Mouse (Mus musculus): ENCODE results near the gene Ikbke.

Gene Ikbke

GRCm38 (mm10) chr1:131242956-131243355 lies 36.5 kb downstream of the Ikbke start:
- DNase-seq (ENCODE audit: extremely low read depth, low read depth), result no peak

DNA sequence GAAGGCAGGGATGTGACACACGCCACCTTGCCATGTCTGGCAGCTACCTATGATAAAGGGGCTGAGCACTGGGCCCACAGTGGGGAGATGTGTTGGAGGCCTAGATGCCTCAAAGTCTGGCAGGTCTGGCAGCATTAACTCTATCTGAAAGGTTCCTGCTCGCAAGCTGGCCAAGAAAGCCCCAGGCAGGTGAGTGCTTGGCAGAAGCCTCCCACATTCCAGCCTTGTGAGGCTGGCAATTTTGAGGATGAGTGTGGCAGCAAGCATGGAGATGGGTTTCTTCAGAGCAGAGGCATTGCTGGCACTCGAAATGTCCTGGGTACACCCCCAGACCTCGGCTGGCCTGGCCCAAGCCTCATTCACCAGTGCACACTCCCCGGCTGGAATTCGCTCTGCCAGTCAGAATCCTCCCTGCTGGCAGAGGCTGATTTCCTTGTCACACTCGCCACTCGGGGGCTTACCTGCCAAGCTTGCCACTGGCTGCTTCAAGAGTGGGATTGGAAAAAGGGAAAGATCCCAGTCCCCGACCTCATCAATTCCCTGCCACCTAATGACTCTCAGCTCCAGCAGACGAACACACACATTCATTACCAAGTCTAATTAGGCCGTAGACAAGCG lies 39.7 kb downstream of the Ikbke start:
- DNase-seq (ENCODE audit: extremely low read depth, low read depth), result no peak

DNA sequence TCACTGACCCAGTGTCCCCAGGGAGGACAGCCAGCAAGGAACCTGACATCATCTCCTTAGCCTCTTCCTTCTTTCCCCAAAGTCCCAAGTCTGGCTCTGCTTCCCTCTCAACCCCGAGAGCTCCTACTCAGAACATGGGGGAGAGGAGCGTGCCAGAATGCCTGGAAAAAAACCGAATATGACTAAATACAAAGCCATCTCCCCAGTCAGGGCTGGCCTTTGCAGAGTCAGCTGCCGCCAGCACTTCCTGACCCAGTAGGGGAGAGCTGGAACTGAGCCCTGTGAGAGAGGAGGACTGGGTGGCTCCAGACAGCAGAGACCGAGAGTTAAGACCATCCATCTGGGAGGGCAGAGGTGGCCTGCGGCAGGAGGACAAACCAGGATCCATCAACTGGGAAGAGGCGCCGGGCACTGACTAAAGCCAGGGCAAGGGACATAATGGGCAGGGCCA lies 40.5 kb downstream of the Ikbke start:
- no peak for DNase-seq (ENCODE audit: extremely low read depth, low read depth)

DNA sequence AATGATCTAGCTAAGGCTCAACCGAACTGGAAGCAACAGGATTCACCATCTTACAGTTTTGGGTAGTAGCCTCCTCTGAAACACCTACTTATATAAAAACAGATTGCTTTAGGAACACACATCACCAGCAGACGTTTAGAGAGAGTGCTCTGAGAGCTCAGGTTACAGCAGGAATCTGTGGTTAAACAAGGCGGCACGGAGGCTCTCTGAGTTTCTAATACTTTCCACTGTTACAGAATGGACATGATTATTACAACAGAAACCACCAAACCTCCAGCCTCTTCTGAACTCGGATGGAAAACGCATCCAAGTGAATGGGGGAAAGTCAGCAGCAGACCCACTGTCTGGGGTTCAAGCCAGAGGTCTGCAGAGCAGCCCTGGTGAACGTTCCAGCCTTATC lies 43.3 kb downstream of the Ikbke start:
- no peak for DNase-seq (ENCODE audit: extremely low read depth, low read depth)

DNA sequence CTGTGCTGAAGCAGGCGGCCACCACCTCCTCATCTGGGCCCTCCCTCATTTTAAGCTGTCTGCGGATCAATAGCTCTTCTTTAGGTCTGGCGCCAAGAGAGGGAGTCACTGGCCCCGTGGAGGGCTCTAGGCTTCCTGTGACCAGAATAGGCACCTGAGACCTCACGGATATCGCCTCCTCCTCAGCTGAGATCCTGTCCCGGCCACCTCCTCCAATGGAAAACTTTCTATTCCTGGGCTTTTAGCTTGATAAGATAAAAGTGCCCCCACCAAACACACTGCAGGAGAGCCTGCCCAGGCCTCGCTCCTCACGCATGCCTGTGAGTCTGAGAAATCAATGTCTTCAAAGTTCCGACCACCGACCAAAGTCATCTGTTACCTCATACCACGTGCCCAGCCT lies 45.9 kb downstream of the Ikbke start:
- no peak for DNase-seq (ENCODE audit: extremely low read depth, low read depth)

GRCm38 (mm10) chr1:131228659-131229058 lies 50.7 kb downstream of the Ikbke start:
- no peak for DNase-seq (ENCODE audit: extremely low read depth, low read depth)

DNA sequence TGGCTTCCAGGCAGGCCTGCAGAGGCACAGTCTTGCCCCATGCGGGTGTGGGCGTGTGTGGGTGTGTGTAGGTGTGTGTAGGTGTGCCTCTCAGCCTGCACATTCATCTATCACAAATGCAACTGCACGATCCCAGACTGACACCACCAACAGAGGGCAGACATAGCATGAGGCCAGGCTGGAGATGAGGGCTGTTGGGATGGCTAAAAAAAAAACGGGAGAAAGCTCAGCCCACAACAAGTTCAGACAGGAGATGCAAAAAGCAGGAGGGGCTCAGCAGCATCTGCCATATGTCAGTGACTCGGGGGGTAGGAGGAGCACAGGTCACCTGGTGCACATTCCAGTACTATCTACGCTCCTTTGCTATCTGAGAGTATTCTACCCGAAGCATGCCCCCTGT lies 51.2 kb downstream of the Ikbke start:
- DNase-seq (ENCODE audit: extremely low read depth, low read depth), result no peak

- DNase-seq (ENCODE audit: extremely low read depth, low read depth), result no peak
Measured at GRCm38 (mm10) chr1:131224848-131225471, 54.4 kb downstream of the Ikbke start.

- DNase-seq (ENCODE audit: extremely low read depth, low read depth), result no peak
Measured at GRCm38 (mm10) chr1:131223345-131223744, 56.1 kb downstream of the Ikbke start.

GRCm38 (mm10) chr1:131221822-131222590 lies 57.4 kb downstream of the Ikbke start:
- no peak for DNase-seq (ENCODE audit: extremely low read depth, low read depth)

GRCm38 (mm10) chr1:131218933-131219332 lies 60.5 kb downstream of the Ikbke start:
- DNase-seq (ENCODE audit: extremely low read depth, low read depth), result no peak

GRCm38 (mm10) chr1:131213361-131213760 lies 66.0 kb downstream of the Ikbke start:
- DNase-seq (ENCODE audit: extremely low read depth, low read depth), result no peak

- DNase-seq (ENCODE audit: extremely low read depth, low read depth), result no peak
Measured at GRCm38 (mm10) chr1:131212956-131213355, 66.5 kb downstream of the Ikbke start.

GRCm38 (mm10) chr1:131211655-131212054 lies 67.8 kb downstream of the Ikbke start:
- no peak for DNase-seq (ENCODE audit: extremely low read depth, low read depth)

GRCm38 (mm10) chr1:131209971-131210426 lies 69.4 kb downstream of the Ikbke start:
- DNase-seq (ENCODE audit: extremely low read depth, low read depth), result no peak

DNA sequence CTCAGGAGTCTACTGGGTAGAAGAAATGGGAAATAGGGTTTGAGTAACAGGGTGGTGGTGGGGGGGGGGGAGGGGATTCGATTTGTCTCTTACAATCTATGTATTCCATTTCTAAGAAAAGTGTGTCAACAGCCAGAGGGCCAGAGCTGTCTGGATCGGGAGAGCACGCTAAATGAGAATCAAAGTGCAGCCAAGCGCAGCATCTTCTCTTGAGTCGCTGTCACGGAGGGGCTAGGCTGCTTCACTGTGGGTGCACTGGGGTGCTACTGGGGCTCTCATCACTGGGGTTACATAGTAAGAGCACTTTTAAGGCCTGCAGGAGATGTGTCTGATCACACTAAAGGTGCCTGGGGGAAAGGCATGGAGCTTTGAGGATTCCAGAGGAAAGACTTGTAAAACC lies 70.6 kb downstream of the Ikbke start:
- no peak for DNase-seq (ENCODE audit: extremely low read depth, low read depth)

DNA sequence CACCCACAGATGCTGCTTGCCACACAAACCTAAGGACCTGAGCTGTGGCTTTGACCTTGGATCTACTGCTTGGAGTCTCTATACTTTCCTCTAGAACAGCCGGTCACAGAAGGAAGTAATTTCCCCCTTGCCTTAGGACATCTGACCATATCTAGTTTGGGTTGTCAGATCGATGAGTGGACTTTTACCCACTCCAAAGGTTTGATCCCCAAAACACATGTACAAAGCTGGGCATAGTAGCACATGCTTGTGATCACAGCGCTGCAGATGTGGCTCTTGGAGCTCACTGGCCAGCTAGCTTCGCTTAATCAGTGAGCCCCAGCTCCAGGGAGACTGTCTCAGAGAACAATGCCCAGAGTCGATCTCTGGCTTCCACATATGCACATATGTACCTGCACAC lies 71.3 kb downstream of the Ikbke start:
- DNase-seq (ENCODE audit: extremely low read depth, low read depth), result no peak

DNA sequence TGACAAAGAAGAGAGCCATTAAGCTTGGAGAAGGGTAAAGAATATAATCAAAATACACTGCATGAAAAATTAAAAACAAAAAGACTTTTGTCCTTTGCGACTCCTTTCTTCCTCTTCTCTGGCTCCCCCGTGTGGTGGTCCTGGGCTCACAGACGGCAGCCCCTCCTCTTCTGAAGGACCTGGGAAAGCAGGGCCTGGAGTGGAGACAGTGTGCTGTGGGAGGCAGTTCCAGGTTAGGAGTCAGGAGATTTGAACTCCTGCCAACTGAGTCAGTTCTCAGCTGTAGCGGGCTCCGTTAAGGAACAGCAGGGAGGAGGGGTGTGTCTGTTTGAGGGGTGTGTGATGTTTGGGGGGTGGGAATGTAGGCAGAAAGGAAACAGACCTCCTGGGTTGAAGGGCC lies 71.9 kb downstream of the Ikbke start:
- peak; percentile 27 for DNase-seq (ENCODE audit: extremely low read depth, low read depth)

DNA sequence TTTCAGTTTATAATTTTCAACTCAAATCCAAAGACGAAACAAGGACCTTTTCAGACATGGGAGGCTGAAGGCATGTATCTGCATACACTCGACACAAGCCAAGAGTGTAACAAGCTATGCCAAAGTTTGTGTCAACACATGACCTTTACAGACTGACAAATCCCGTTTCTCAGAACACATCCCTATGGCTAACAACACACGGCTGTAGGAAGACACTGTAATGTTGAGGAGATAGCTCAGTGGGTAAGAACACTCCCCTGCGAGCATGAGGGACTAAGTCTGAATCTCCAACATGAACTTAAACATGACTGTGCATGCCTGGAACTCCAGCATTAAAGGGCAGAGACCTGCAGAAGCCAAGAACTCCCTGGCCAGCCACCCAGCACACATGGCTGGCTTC lies 73.1 kb downstream of the Ikbke start:
- no peak for DNase-seq (ENCODE audit: extremely low read depth, low read depth)

GRCm38 (mm10) chr1:131204461-131204860 lies 74.9 kb downstream of the Ikbke start:
- DNase-seq (ENCODE audit: extremely low read depth, low read depth), result no peak
